Mouse (Mus musculus): Measurements from ENCODE around the gene Sorbs2. TPM values are rescaled to one million over a fixed set of nuclear protein-coding genes. Genes with fewer than 3 reads are reported as not detected.
A peak's percentile ranks its signal among the peaks of the same experiment; 100 is the strongest.

The Sorbs2 gene
- 89.2 and 106 TPM in 2 replicates for total RNA-seq (2021)
- long read RNA-seq, experiment 1, partial matches to known transcripts = 2 of 15 reads
- long read RNA-seq, experiment 1, other reads (novel, unspliced or antisense) = 13 of 15 reads
- long read RNA-seq, experiment 2, partial matches to known transcripts = 2 of 15 reads
- long read RNA-seq, experiment 2, other reads (novel, unspliced or antisense) = 13 of 15 reads

DNA sequence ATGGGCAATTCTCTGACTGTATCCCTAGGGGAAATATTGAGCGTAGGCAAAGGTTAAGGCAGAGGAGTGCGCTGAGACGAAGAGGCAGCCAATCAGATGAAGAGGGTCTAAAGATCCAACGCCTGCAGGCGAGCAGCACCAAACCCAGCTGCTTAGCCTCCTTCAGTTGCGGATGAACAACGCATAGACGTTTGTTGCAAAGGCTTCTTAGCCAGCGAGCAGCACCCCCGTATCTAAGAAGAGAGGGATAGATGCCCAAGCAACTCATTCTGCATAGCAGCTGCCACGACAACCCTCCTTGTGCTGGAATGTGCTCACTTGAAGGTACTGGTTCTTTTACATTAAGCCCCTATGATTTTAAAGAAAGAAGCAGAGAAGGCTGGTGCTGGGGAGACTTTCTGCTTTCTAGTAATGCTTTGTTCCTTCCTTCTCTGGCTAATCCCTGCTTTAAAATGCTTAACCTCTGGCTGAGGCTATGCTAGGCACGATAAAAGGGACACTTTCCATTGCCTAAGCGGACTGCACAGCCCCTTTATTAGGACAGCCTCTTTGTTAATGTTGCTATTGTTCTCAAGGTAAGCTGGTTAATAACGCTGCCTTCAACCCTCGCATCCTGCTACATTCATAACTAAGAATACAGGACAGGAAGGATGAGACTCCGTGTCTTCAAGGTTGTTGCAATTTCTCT is at the start of gene Sorbs2:
TSS of gene Sorbs2 (plus strand) at position 155 of the 688 bp plus-strand sequence.
- DNase-seq = peak; percentile 7

DNA sequence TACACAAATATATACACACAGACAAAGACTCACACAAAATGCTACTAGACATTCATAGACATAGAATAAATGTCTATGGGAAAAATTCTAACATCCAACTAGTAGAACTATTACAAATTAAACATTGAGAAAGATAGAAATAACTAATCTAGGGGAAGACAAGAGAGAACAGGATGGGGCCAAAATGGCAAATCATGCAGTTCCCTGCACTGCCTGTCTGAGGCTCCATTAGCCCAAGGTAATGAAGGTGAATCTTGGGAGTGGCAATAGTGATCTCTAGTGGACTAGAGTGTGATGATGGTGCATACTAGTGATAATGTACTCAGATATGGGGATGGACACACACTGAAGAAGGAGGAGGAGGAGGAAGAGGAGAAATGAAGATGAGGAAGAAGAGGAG is 49.7 kb upstream of the Sorbs2 start:
- DNase-seq = no peak

DNA sequence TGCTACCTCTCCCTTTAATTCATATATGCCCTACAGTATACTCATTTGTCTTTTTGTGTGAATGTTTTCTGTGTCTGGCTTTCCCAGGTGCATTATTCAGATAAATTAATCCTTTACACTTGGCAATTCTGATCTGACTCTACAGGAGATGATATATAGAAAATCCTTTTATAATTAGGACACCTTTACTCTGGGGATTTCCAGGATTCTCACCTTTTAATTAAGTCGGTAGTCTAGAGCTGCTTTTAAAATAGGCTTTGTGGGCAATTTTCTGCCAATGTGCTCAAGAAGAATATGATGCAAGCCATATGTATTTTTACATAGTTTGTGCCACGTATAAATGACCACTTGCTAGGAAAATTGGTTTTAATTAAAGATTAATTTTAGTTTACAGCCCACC is 38.6 kb upstream of the Sorbs2 start:
- no peak for DNase-seq

DNA sequence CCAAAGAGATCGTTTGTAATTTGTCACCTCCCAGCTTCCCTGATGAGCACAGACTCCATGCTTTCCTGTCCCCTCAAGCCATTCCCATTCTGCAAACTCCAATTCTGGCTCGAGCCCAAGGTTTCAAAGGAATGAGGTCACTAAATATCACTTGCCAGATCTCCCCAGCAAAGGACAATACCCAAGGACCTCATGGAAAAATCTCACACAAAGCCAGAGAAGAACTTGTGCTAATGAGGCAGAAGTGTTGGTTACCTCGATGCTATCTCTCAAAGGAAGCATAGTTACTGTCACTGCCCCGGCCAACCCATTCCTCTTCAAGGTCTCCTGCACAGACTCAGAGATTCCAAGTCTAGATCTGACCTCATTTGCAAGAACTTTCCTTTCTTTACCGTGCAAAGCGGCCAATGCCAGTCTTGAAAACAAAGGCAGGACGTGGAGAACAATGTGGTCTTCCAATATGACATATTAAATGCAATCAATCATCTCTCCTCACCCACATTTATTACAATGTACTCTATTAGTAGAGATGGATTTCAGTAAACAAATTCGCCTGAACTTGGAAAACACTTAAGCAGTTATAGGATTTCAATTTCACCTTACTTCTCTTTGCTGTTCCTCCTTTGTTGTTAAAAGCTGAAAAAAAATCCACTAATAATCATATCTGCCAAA is 37.9 kb upstream of the Sorbs2 start:
- peak; percentile 83 for DNase-seq

DNA sequence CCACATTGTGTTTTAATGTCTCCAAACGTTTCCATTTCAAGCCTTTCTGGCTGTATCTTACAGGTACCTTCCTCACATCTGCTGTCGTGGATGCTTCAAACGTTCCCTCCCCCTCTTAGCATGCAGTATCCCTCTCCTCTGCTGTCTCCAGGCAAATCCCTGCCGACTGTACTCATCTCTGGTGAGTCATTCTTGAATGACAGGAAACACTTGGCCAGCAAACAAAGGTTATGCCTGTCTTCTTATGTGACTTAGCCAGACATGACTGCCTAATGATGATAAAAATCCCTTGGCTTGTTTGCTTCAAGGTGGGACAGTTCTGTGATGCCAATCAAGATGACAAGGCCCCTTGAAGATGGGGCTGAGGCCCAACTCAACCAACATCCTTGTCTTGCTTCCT is 26.7 kb upstream of the Sorbs2 start:
- peak; percentile 54 for DNase-seq

DNA sequence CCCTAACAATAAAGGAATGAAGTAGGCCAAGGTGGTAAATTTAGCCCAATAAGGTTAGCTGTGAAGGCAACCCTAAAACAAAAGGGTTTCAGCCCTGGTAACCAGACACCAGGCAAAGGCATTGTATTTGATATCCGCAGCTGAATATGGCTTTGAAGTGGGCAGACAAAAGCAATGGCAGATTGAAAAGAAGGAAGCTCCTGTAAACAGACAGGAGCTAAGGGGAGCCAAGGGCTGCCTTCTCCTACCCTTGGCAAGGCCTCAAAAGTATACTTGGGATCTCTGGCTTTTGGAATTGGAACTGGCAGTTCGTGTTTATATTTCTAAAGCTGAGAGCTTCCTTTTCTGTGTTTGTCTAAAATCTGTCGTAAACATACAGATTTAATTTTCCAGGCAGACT is 21.3 kb upstream of the Sorbs2 start:
- DNase-seq = no peak

DNA sequence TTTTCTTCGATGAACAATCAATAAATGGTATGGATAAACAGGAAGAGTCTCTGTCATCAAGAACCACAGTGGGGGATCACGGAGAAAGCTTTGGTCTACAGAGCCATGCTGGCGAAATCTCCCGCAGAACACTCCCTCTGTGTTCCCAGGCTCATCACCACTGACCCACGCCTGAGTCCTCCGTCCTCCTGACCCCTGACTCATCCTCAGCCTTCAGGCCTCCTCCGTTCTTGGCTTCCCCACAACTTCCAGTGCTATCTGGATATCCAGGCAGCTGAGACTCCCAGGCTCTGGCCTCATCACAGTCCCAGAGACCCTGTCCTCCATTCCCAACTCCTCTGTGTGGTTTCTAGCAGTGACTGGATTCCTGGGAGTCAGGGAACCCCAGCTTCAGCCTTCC is 3.6 kb upstream of the Sorbs2 start:
- DNase-seq = peak; percentile 37

DNA sequence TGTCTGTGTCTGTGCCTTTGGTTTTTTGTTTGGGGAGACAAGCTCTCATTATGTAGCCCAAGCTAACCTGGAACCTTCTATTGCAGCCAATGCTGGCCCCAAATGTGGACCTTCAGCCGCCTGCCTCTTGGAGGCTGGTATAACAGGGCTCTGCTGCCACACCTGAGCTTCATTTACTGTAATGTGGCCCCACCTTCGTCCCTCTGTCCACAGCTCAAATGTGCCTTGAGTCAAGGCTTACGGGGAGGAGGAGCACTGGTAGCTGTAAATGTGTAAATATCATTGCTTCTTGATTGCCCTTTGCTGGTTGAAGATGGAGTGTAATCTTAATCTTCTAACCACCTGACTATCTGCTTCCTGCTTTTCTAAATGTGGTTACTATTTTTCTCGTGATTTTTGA is 1.2 kb upstream of the Sorbs2 start:
- no peak for DNase-seq

DNA sequence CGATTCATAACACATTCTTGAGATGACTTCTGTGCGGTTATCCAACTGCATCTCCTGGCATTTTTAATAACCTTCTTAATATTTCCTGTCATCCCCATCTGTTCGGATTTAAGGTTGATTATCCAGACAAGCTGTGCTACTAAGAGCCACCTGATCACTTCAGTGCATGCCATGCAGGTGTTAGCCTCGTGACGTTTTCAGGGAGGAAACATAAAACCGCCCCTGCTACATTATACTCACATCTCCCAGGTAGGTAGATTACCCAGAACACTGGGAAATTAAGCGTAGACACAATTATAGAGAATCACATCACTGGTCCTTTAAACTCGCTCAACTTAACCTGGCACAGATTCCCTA is 333 bp upstream of the Sorbs2 start:
- no peak for DNase-seq

DNA sequence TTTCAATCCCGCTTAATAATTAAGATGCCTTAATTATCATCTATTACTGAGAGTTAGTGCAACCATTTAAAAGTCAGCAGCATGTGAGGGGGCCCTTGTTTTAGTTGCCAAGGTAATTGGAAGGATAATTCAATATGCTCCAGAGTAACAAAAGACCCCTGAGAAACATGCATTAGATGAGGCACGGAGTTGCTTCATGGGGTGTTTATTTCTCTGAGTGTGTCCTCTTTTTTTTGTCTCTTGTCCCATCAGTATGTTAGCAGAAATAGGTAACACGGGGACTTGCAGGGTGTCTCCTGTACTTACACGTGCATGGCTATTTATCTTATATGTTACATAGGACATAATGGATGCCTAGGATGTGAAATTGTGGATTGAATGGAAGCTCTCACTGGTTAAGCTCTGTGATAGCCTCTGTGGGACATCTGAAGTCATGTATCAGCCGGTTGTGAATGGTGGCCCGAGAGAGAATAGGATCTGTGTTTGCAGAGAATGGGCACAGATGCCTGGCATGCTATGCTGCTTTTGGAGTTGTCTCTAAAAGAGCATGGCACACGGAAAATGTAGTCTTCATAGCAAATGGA is 1.0 kb downstream of the Sorbs2 start:
- no peak for DNase-seq

DNA sequence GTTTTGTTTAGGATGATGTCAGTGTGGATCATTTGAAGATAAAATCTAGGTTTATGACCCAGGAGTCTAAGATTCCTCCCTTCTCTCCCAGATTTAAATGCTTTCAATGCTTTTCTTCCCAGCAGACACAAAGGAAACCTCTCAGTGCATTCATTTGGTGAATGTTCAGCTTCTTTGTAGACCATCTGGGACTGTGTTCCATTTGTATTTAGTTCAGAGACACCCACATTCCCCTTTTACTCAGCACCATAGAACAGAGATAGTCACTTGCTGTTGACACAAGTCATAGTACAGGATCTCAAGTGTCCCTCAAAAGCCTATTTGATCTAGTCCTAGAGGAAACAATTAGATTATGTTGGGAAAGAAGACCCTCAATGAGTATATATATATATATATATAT is 4.8 kb downstream of the Sorbs2 start:
- DNase-seq = no peak

DNA sequence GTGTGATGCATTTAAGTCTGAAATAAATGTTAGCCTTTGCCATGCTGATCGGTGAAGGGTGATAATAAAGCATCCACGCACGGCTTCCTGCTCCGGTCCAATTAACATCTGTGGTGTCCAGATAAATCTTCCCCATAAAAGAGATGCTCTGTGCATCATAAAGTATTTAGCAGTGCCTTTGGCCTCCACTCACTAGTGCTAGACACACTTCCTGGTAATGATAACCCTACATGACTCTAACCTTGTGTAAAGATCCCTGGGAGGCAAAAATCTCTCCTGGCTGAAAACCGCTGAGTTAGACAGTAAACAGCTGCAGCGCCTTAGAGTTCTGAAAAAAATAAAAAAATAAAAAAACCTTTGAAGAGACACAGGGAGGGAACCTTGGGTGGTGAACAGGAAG is 14.0 kb downstream of the Sorbs2 start:
- no peak for DNase-seq

DNA sequence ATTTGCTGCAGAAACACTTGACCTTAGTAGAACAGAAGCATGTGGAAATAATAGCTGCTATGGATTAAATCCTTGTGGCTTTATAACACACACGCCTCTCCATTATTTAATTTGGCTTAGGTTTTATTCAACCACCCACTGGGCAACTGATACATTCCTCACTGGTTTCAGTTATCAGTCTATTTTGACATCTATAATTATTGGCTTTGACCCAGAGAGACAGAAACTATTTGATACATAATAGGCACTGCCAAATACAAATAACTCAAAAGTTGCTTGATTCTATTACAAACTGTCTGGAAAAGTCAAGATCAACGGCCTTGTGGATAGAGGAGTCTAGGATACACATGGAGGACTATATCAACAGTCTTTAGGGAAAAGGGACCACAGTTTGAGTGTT is 20.1 kb downstream of the Sorbs2 start:
- no peak for DNase-seq

DNA sequence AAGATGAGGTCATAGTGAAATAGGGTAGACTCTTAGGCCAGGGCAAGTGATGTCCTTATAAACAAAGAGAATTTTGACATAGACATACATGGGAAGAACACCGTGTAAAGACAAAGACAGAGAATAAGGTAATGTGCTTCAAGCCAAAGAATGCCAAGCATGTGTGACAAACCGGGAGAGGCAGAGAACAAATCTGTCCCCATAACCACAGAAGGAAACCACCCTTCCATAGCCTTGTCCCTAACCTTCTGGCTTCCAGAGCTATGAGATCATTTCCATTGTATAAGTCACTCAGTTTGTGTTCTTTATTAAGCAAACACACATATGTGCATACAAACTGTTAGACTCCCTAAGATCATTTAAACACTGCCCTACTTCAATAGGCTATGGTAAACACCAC is 21.3 kb downstream of the Sorbs2 start:
- no peak for DNase-seq

DNA sequence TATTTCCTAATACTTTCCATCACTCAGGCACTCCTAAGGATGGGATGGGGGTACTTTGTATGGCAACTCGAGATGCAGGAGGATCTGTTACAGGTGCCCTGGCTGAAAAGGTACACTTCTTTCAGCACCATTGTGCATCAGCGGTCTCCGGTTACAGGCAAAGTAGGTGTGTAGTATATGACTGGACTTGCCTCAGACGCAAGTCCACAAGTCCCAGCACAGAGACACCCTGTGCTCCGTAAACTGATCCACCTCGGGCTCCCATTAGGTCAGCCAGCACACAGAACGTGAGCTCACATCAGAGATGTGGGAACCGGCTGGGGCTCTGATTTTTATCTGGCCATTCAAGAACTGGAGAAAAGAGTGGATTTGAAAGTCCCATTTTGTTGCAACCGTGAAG is 29.0 kb downstream of the Sorbs2 start:
- no peak for DNase-seq

DNA sequence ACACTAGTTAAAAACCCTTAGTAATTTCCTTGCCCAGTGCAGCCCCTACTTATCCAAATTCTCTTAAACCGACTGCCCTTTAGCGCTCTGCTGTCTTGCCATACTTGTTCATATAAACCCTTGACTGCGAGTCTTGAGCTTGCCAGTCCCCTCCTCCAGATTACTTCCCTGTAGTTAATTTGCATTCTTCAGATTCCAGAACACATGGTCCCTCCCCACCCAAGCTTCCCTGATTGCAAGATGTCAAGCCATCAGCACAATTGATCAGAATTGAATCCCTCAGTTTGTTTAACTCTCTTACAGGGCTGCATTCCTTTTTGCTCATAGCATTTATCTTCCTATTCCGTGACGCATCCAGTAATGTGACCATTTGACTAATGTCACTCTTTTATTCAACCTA is 32.9 kb downstream of the Sorbs2 start:
- DNase-seq = no peak

DNA sequence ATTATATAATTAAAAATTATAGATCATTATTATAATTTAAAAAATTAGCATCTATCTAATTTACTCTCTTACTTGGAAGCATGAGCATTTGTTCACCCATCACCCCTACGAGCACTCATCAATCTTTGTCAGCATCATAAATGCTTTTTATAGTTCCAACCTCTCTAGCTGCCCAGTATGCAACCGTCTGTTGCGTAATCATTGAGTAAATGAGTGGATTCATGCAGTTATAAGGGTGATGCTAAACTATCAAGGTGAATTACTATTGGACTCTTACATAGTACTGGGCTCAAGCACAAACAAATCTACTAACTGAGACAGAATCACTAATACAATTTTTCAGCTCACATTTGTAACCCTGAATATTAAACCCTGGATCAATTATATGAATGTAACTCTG is 44.6 kb downstream of the Sorbs2 start:
- DNase-seq = no peak

DNA sequence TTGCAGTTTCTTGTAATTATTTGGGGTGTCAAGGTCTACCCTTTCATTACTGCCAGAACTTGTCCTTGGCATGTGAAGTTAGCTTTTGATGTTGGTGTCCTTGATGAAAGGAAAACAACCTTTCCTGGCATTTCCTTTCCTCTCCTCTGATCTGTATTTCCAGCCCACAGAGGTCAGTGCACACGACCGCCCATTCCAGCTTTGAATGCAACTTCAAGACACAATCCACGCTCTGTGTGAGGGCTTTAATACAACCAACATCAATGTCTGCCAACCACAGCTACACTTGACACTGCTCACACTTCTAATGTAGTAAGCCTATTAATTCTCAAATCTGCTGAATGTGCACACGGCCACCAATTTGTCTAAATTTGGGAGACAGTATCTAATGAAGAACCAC is 47.0 kb downstream of the Sorbs2 start:
- DNase-seq = peak; percentile 17

DNA sequence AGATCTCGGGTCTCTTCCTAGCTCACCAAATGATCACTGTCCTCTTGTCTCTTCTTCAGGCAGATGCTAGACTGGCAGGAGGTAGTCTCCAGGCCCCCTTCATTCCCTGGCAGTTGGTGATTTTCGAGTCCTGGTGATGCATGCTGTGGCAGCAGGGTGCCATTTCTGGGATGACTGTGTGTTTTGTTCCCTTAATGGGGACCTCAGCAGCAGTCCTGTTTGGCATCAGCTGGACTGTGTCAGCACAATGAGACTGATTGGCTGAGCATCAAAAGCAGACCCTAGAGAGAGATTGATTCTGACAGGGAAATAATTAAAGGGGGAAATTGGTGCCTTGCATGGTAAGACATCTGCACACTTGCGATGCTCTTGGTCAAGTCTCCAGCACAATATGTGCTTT is 50.3 kb downstream of the Sorbs2 start:
- no peak for DNase-seq

DNA sequence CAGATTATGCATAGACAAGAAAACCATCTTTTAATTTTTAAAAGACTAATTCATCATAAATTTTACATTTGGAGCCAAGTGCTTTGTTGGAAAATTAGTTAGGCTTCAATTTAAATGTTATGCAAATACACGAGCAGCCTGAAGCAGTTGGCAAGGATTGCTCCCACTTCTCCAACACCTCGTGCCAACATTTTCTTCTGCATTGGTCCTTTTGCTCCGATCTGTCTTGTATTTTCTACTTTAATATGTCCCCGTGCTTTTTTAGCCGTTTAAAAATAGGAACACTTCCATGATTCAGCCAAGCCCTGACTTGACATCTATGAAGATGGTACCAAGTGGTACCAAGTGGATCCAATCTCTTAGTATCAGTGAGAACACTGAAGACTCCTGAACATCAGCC is 50.8 kb downstream of the Sorbs2 start:
- DNase-seq = no peak

DNA sequence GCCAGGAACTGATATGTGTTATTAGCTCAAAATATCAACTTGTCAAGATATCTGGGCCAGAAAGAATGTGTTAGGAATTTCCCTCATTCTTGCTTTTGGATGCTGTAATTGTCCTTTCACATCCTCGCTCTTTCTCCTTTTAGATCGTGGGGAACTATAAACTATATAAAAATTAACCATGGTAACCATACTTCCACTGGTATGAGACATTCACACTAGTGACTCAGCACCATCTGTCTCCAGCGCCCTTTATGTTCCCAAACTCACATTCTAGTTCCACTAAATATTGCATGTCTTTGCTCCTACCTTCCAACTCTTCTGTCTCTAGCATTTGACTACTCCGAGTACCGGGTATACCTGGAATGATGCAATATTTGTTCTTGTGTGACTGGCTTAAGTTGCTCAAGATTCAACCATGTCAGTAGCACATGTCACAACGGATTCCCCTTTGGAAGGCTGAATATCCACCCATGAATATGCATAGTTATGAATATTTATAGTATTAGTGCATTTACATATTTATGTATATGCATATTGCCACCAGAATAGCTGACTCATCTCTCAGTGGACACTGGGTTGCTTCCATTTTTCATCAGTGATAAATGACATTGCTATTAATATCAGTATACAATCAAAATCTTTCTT is 51.7 kb downstream of the Sorbs2 start:
- no peak for DNase-seq

DNA sequence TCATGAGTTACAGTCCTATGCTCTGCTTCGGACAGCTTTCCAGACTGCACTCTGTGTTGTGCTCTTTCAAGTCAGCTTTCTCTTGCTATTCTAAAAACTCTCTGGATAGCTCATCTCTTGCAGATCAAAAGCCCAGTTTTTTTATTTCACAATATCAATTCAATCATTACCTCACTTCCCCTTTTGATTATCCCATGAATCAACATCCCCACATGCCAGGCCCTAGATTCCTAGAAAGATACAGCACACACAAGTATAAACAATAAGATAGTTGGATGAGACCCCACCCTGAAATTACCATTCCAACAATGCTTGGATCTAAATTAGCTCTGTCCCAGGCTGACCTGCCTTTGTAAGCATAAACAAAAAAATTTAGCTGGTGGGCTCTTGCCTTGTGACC is 57.6 kb downstream of the Sorbs2 start:
- no peak for DNase-seq

DNA sequence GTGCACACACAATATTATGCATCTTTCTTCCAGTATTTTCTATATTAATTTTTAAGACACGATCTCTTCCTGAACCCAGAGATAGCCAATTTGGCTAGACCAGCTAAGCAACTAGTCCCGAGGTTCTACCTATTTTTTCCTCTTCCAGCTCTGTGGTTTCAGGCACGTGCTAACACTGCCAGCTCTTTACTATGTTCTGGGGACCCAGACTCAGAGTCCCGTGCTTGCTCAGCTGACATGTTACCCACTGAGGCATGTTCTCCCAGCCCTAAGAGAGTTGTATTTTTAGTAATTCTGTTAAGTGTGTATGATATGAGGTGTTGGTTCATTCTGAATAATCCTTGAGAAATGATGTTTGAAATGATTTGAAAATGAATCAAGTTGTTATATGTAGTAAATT is 62.5 kb downstream of the Sorbs2 start:
- no peak for DNase-seq

All from adrenal gland, postnatal 14 days (tissue).